Mouse (Mus musculus) neural tube, embryonic 11.5 days (tissue): Measurements from ENCODE around the gene Tex33. TPM values are rescaled to one million over a fixed set of nuclear protein-coding genes. Genes with fewer than 3 reads are reported as not detected.

ENCODE experiments used
- ATAC-seq: fragments of 200-750 bp; cut with Nextera tagmentation; 2 replicates; pipeline ENCODE4 v1.8.0; 2017; ENCODE audit warnings: moderate number of reproducible peaks, mild to moderate bottlenecking, moderate TSS enrichment, moderate library complexity; ENCODE audit not compliant: insufficient read depth, low FRiP score, low TSS enrichment
- DNase-seq: peaks from one replicate; pipeline ENCODE4 v3.0.0-alpha.2; 2015; ENCODE audit warnings: low spot score
- H3K27ac ChIP-seq: fragments of 300-500 bp; sonication (generic); 2 replicates; pipeline ENCODE4 v1.5.1; 2014; ENCODE audit warnings: low read depth, mild to moderate bottlenecking, low read length
- H3K27me3 ChIP-seq: fragments of 300-500 bp; sonication (generic); 2 replicates; pipeline ENCODE4 v1.6.1; 2014; ENCODE audit warnings: mild to moderate bottlenecking, low read length, mixed read lengths; ENCODE audit not compliant: control insufficient read depth, insufficient read depth
- H3K36me3 ChIP-seq: fragments of 300-500 bp; sonication (generic); 2 replicates; pipeline ENCODE4 v1.6.1; 2014; ENCODE audit warnings: mild to moderate bottlenecking, low read length, moderate library complexity, mixed read lengths; ENCODE audit not compliant: control insufficient read depth, insufficient read depth
- H3K4me1 ChIP-seq: fragments of 300-500 bp; sonication (generic); 2 replicates; pipeline ENCODE4 v1.6.1; 2014; ENCODE audit warnings: low read length, mixed read lengths; ENCODE audit not compliant: control insufficient read depth, insufficient read depth
- H3K4me2 ChIP-seq: fragments of 300-500 bp; sonication (generic); 2 replicates; pipeline ENCODE4 v1.6.1; 2014; ENCODE audit warnings: low read depth, mild to moderate bottlenecking, moderate library complexity
- H3K4me3 ChIP-seq: fragments of 300-500 bp; sonication (generic); 2 replicates; pipeline ENCODE4 v1.5.1; 2014; ENCODE audit warnings: low read depth, low read length
- H3K9ac ChIP-seq: fragments of 300-500 bp; sonication (generic); 2 replicates; pipeline ENCODE4 v1.6.1; 2014; ENCODE audit warnings: mild to moderate bottlenecking, low read length
- H3K9me3 ChIP-seq: fragments of 300-500 bp; sonication (generic); 2 replicates; pipeline ENCODE4 v1.6.1; 2016; ENCODE audit warnings: low read length; ENCODE audit not compliant: control insufficient read depth
- WGBS: fragments of 180-500 bp; shearing (Covaris S2); extraction: QIAGEN DNeasy Blood & Tissue Kit; methylation state at CpG from one replicate; pipeline ENCODE4 v1.1.7; 2014; 5-methylcytosine and 5-hydroxymethylcytosine counted together
- polyA plus RNA-seq: library from polyadenylated mRNA; unstranded; fragments of >200 nt; fragmentation: Nextera tagmentation; extraction: Ambion mirVana; gene quantifications from 2 replicates; pipeline ENCODE4 v1.2.1, GENCODE M21; 2014

Gene Tex33
- polyA plus RNA-seq: not detected in 2 replicates

- H3K4me3 ChIP-seq: no peak within 1 kb of the TSS
- H3K27ac ChIP-seq: no peak within 1 kb of the TSS
- H3K9ac ChIP-seq: no peak within 1 kb of the TSS
- no peak within 1 kb of the TSS for H3K4me2 ChIP-seq
- no peaks in the 10 kb centered on the region for H3K36me3 ChIP-seq
- no peak for ATAC-seq
- DNase-seq: no peak
- 85% methylated on average over 8 of the region's 8 CpGs for WGBS
- H3K27me3 ChIP-seq: no peaks in the 10 kb centered on the region
- H3K9me3 ChIP-seq: no peaks in the 10 kb centered on the region
- no peaks in the 10 kb centered on the region for H3K4me1 ChIP-seq
Observed at GRCm38 (mm10) chr15:78395478-78395962, at the start of gene Tex33. Gene Tex33, minus strand, starts transcription at chr15:78395912.

DNA sequence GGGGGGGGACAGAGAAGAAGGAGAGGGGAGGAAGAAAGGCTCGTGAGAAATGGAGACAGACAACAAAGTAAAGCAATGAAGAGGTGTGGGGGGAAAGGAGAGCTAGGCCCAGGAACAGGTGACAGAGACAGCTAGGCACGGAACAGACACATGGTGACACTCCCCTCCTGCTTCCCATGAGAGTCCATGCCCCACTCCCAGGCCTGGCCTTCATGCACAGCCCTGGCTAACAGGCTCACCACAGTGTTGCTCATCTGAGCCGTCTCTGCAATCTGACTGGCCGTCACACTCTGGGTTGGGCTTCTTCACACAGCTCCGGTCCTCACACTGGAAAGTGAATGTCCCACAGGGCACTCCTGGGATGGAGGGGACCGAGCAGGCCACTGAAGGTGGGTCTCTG lies 48.1 kb upstream of the Tex33 start:
- Histone ChIP-seq H3K4me3 (no peak overlapping the region), H3K4me1 (no peaks in the 10 kb centered on the region), H3K27ac (no peak overlapping the region), H3K27me3 (no peaks in the 10 kb centered on the region), H3K36me3 (no peaks in the 10 kb centered on the region), H3K9me3 (no peaks in the 10 kb centered on the region), H3K4me2 (no peak overlapping the region), H3K9ac (no peak overlapping the region)
- ATAC-seq: no peak
- DNase-seq: no peak
- 50% methylated on average over 6 of the region's 6 CpGs for WGBS

DNA sequence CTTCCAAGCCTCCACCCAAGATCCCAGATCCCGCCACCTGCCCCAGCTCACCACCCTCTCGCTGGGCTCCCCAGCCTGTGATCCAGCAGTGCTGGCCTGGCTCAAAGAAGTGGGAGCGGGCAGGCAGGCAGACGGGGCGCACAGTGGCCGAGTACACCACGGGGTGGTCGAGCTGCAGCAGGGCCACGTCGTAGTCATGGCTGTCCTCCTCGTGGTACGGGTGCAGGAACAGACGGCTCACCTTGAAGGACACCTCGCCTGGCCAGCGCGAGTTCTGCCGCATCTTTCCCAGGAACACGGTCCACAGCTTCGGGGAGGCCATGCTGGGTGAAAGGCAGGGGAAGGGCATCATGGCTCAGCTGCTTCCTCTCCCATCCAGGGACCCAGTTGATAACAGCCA lies 46.5 kb upstream of the Tex33 start:
- 89% methylated on average over 19 of the region's 19 CpGs for WGBS
- H3K27ac ChIP-seq: no peak overlapping the region
- ATAC-seq (no peak), DNase-seq (no peak)
- H3K27me3 ChIP-seq: no peaks in the 10 kb centered on the region
- no peak overlapping the region for H3K4me2 ChIP-seq
- H3K4me3 ChIP-seq: no peak overlapping the region
- H3K4me1 ChIP-seq: peaks cover 8% of the 10 kb centered on the region; the same call in 1 of the 2 replicates
- no peaks in the 10 kb centered on the region for H3K9me3 ChIP-seq
- H3K9ac ChIP-seq: no peak overlapping the region
- H3K36me3 ChIP-seq: no peaks in the 10 kb centered on the region

DNA sequence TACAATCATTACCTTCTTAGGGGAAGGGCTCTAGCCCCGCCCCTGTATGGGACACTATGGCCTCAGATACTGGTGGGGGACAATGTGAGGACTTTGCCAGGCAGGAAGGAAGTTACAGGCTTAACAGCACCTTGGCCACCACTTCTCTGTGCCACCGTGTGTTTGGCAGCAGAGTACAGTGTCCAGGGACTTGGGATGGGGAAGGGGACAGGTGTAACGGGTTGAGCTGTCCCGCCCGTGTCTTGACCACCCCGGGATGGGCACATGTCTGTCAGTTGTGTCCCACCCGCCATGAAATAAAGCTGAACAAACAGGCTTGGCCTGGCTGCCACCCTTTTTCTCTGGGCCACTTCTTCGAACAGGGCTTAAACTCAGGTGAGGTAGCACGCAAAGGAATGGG lies 43.3 kb upstream of the Tex33 start:
- H3K27ac ChIP-seq: no peak overlapping the region
- no peak overlapping the region for H3K4me3 ChIP-seq
- DNase-seq (no peak), ATAC-seq (no peak)
- no peak overlapping the region for H3K4me2 ChIP-seq
- H3K9me3 ChIP-seq: no peaks in the 10 kb centered on the region
- 0 out of 2 replicates have a peak, but pooled peaks cover 3% of the 10 kb centered on the region for H3K36me3 ChIP-seq
- 65% methylated on average over 9 of the region's 9 CpGs for WGBS
- H3K27me3 ChIP-seq: no peaks in the 10 kb centered on the region
- H3K9ac ChIP-seq: no peak overlapping the region
- peaks cover 29% of the 10 kb centered on the region for H3K4me1 ChIP-seq

- Histone ChIP-seq H3K4me3 (no peak overlapping the region), H3K36me3 (0 out of 2 replicates have a peak, but pooled peaks cover 3% of the 10 kb centered on the region), H3K9ac (no peak overlapping the region), H3K9me3 (no peaks in the 10 kb centered on the region), H3K4me1 (peaks cover 31% of the 10 kb centered on the region), H3K27ac (no peak overlapping the region), H3K27me3 (no peaks in the 10 kb centered on the region), H3K4me2 (no peak overlapping the region)
- ATAC-seq: no peak
- WGBS: 41% methylated on average over 8 of the region's 8 CpGs
- no peak for DNase-seq
Observed at GRCm38 (mm10) chr15:78438505-78438904, 42.8 kb upstream of the Tex33 start.

- ATAC-seq: no peak
- H3K4me3 ChIP-seq: no peak overlapping the region
- WGBS: 40% methylated on average over 4 of the region's 4 CpGs
- H3K36me3 ChIP-seq: 0 out of 2 replicates have a peak, but pooled peaks cover 3% of the 10 kb centered on the region
- H3K4me1 ChIP-seq: peaks cover 31% of the 10 kb centered on the region
- no peaks in the 10 kb centered on the region for H3K9me3 ChIP-seq
- H3K4me2 ChIP-seq: no peak overlapping the region
- H3K9ac ChIP-seq: peak overlapping the region; percentile 2; the same call in 1 of the 2 replicates
- no peaks in the 10 kb centered on the region for H3K27me3 ChIP-seq
- no peak for DNase-seq
- no peak overlapping the region for H3K27ac ChIP-seq
Observed at GRCm38 (mm10) chr15:78438018-78438394, 42.3 kb upstream of the Tex33 start.

GRCm38 (mm10) chr15:78437237-78438017 lies 41.7 kb upstream of the Tex33 start:
- 0 out of 2 replicates have a peak, but pooled peaks cover 3% of the 10 kb centered on the region for H3K36me3 ChIP-seq
- DNase-seq (peak; percentile 49), ATAC-seq (0 out of 2 replicates have a peak, but pooled peaks have one; percentile 7)
- peak overlapping the region; percentile 2 for H3K9ac ChIP-seq
- WGBS: 17% methylated on average over 23 of the region's 23 CpGs
- peak overlapping the region; percentile 51 for H3K4me2 ChIP-seq
- peaks cover 31% of the 10 kb centered on the region for H3K4me1 ChIP-seq
- H3K9me3 ChIP-seq: no peaks in the 10 kb centered on the region
- no peaks in the 10 kb centered on the region for H3K27me3 ChIP-seq
- H3K27ac ChIP-seq: peak overlapping the region; percentile 21
- no peak overlapping the region for H3K4me3 ChIP-seq

GRCm38 (mm10) chr15:78436380-78437192 lies 40.9 kb upstream of the Tex33 start:
- Histone ChIP-seq H3K27ac (peak overlapping the region; percentile 21), H3K9ac (peak overlapping the region; percentile 14; the same call in 1 of the 2 replicates), H3K4me2 (peak overlapping the region; percentile 51), H3K9me3 (no peaks in the 10 kb centered on the region), H3K36me3 (0 out of 2 replicates have a peak, but pooled peaks cover 3% of the 10 kb centered on the region), H3K4me3 (peak overlapping the region; percentile 19; the same call in 1 of the 2 replicates), H3K27me3 (no peaks in the 10 kb centered on the region), H3K4me1 (peaks cover 31% of the 10 kb centered on the region)
- 9% methylated on average over 32 of the region's 32 CpGs for WGBS
- peak; percentile 70 for DNase-seq
- ATAC-seq: peak; percentile 40; the same call in 1 of the 2 replicates
